Mouse (Mus musculus) erythroblast, embryonic 14.5 days (primary cell): Measurements from ENCODE around the gene Ube2t.

Experiments
- GATA1 ChIP-seq: IDR thresholded peaks from 2 replicates; pipeline ENCODE4 v1.6.1; 2012; ENCODE audit warnings: low read length, inconsistent platforms, mixed read lengths
- TAL1 ChIP-seq: IDR thresholded peaks from 3 replicates; pipeline ENCODE4 v1.6.1; 2012; ENCODE audit warnings: low read length, inconsistent platforms, mixed read lengths

- no peak for TF ChIP-seq GATA1
- TF ChIP-seq TAL1 = no peak
These were observed 46.9 kb upstream of the Ube2t start for GRCm38 (mm10) chr1:134915421-134915820.
